Mouse (Mus musculus): ENCODE data around the gene Cacna1a. TPM values are rescaled to one million over a fixed set of nuclear protein-coding genes. Genes with fewer than 3 reads are reported as not detected.

Gene Cacna1a
- polyA plus RNA-seq, 1 experiment from 2014 or later, result 3.2 TPM

GRCm38 (mm10) chr8:84552457-84552856 lies 164.2 kb downstream of the Cacna1a start:
- DNase-seq (ENCODE audit: low spot score), result no peak
- H3K4me3 ChIP-seq (ENCODE audit: low read depth, low read length), result no peak overlapping the region
- H3K36me3 ChIP-seq (ENCODE audit: control insufficient read depth, insufficient read depth, low read length), result 0 out of 2 replicates have a peak, but pooled peaks cover 3% of the 10 kb centered on the region
- H3K4me2 ChIP-seq (ENCODE audit: low read length), result no peak overlapping the region
- no peak overlapping the region for H3K27ac ChIP-seq (ENCODE audit: low read depth, low read length)
- H3K4me1 ChIP-seq (ENCODE audit: control insufficient read depth, insufficient read depth, low read length), result peaks cover 3% of the 10 kb centered on the region; the same call in 1 of the 2 replicates
- WGBS, result 90% methylated on average over 4 of the region's 4 CpGs
- no peak overlapping the region for H3K9ac ChIP-seq (ENCODE audit: low read length)
- ATAC-seq, result no peak
- peaks cover 8% of the 10 kb centered on the region; the same call in 1 of the 2 replicates for H3K27me3 ChIP-seq (replicated peaks; ENCODE audit: control insufficient read depth, insufficient read depth, low read length)
- H3K9me3 ChIP-seq (replicated peaks; ENCODE audit: control insufficient read depth, low read length), result no peaks in the 10 kb centered on the region

DNA sequence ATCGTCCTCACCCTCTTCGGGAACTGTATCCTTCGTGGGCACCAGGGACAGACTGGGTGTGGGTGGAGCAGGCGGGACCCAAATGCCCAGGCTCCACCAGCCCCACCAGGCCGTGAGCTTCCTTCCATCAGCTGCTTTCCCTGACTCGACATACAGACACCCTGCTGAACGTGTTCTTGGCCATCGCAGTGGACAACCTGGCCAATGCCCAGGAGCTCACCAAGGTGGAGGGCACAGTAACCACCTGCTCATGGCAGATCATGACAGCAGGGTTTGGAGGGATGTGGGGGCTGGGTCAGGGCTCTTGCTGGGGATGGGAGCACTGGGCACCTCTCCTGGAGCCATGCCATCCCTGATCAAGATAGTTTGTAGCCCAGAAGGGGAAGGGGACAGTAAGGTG lies 164.9 kb downstream of the Cacna1a start:
- WGBS, result 92% methylated on average over 8 of the region's 8 CpGs
- peaks cover 14% of the 10 kb centered on the region for H3K27me3 ChIP-seq (replicated peaks; ENCODE audit: control insufficient read depth, insufficient read depth, low read length)
- H3K9ac ChIP-seq (ENCODE audit: low read length), result no peak overlapping the region
- no peak overlapping the region for H3K27ac ChIP-seq (ENCODE audit: low read depth, low read length)
- H3K4me2 ChIP-seq (ENCODE audit: low read length), result no peak overlapping the region
- no peak overlapping the region for H3K4me3 ChIP-seq (ENCODE audit: low read depth, low read length)
- ATAC-seq (no peak), DNase-seq (ENCODE audit: low spot score) (no peak)
- H3K4me1 ChIP-seq (ENCODE audit: control insufficient read depth, insufficient read depth, low read length), result peaks cover 3% of the 10 kb centered on the region; the same call in 1 of the 2 replicates
- no peaks in the 10 kb centered on the region for H3K9me3 ChIP-seq (replicated peaks; ENCODE audit: control insufficient read depth, low read length)
- H3K36me3 ChIP-seq (ENCODE audit: control insufficient read depth, insufficient read depth, low read length), result 0 out of 2 replicates have a peak, but pooled peaks cover 3% of the 10 kb centered on the region

- DNase-seq (ENCODE audit: low spot score) (no peak), ATAC-seq (no peak)
- Histone ChIP-seq H3K27ac (ENCODE audit: low read depth, low read length) (no peak overlapping the region), H3K4me2 (ENCODE audit: low read length) (no peak overlapping the region), H3K4me3 (ENCODE audit: low read depth, low read length) (no peak overlapping the region), H3K4me1 (ENCODE audit: control insufficient read depth, insufficient read depth, low read length) (peaks cover 3% of the 10 kb centered on the region), H3K27me3 (replicated peaks; ENCODE audit: control insufficient read depth, insufficient read depth, low read length) (peaks cover 20% of the 10 kb centered on the region), H3K9me3 (replicated peaks; ENCODE audit: control insufficient read depth, low read length) (no peaks in the 10 kb centered on the region), H3K9ac (ENCODE audit: low read length) (no peak overlapping the region), H3K36me3 (ENCODE audit: control insufficient read depth, insufficient read depth, low read length) (0 out of 2 replicates have a peak, but pooled peaks cover 3% of the 10 kb centered on the region)
- WGBS, result 89% methylated on average over 4 of the region's 4 CpGs
Measured at GRCm38 (mm10) chr8:84553617-84554016, 165.4 kb downstream of the Cacna1a start.

DNA sequence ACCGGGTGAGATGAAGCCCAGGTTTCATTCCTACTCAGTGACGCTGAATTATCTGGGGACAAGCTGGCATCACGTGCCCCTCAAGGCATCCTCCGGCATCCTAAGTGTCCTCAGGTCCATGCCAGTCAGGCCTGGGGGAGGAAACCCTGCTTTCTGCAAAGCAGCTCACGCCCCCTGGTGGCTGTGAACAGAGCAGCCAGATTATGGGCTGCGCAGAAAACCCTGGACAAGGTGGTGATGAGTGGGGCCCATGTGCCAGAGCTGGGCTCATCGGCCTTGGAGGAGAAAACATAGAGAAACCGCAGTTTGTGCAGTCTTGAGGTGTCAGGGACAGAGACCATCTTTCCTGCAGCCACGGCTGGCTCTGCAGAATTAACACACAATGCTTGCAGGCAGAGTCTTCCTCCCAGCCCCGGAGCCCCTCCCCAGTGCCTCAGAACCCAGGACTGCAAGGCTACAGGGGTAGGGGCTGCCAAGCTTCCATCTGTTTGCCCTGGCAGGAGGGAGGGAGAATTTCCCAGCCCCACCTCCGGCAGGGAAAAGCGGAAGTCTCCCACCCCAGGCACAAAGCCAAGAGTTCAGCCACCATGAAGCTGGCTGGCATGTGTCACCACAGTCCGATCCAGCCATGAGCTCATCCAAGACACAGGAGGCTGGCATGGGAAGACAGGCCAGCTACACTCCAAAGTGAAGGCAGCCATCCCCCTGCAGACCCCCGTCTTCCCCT lies 166.2 kb downstream of the Cacna1a start:
- H3K4me1 ChIP-seq (ENCODE audit: control insufficient read depth, insufficient read depth, low read length), result peaks cover 3% of the 10 kb centered on the region
- no peak overlapping the region for H3K4me3 ChIP-seq (ENCODE audit: low read depth, low read length)
- H3K9ac ChIP-seq (ENCODE audit: low read length), result peak overlapping the region; percentile 14; the same call in 1 of the 2 replicates
- H3K4me2 ChIP-seq (ENCODE audit: low read length), result peak overlapping the region; percentile 29
- DNase-seq (ENCODE audit: low spot score), result peak; percentile 91
- H3K27ac ChIP-seq (ENCODE audit: low read depth, low read length), result peak overlapping the region; percentile 59; the same call in 1 of the 2 replicates
- H3K36me3 ChIP-seq (ENCODE audit: control insufficient read depth, insufficient read depth, low read length), result 0 out of 2 replicates have a peak, but pooled peaks cover 3% of the 10 kb centered on the region
- 31% methylated on average over 14 of the region's 14 CpGs for WGBS
- ATAC-seq, result peak; percentile 93
- H3K9me3 ChIP-seq (replicated peaks; ENCODE audit: control insufficient read depth, low read length), result no peaks in the 10 kb centered on the region
- H3K27me3 ChIP-seq (replicated peaks; ENCODE audit: control insufficient read depth, insufficient read depth, low read length), result peaks cover 28% of the 10 kb centered on the region

- H3K4me1 ChIP-seq (ENCODE audit: control insufficient read depth, insufficient read depth, low read length), result peaks cover 3% of the 10 kb centered on the region
- no peak for ATAC-seq
- peak overlapping the region; percentile 59; the same call in 1 of the 2 replicates for H3K27ac ChIP-seq (ENCODE audit: low read depth, low read length)
- 58% methylated on average over 7 of the region's 7 CpGs for WGBS
- H3K9ac ChIP-seq (ENCODE audit: low read length), result no peak overlapping the region
- no peaks in the 10 kb centered on the region for H3K9me3 ChIP-seq (replicated peaks; ENCODE audit: control insufficient read depth, low read length)
- H3K4me2 ChIP-seq (ENCODE audit: low read length), result no peak overlapping the region
- H3K4me3 ChIP-seq (ENCODE audit: low read depth, low read length), result no peak overlapping the region
- 0 out of 2 replicates have a peak, but pooled peaks cover 3% of the 10 kb centered on the region for H3K36me3 ChIP-seq (ENCODE audit: control insufficient read depth, insufficient read depth, low read length)
- peaks cover 36% of the 10 kb centered on the region for H3K27me3 ChIP-seq (replicated peaks; ENCODE audit: control insufficient read depth, insufficient read depth, low read length)
- no peak for DNase-seq (ENCODE audit: low spot score)
Measured at GRCm38 (mm10) chr8:84555269-84555668, 167.0 kb downstream of the Cacna1a start.

DNA sequence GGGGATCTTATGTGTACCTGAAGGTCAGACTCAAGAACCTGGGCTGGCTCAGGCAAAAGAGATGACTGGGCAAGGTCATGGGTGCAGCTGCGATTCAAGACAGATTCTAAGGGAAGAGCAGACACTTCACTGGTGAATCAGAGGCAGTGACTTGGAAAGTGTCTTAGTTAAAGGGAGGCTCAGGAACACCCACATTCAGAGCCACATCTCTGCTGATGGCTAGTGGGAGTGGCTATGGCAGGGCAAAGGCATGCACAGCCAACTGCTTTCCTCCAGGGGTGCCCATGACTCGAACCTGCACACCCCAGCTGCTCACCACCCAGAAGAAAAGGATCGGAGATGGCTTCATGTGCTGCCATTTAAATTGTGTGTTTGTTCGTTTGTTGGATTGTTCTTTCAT lies 169.7 kb downstream of the Cacna1a start:
- DNase-seq (ENCODE audit: low spot score) (no peak), ATAC-seq (no peak)
- H3K36me3 ChIP-seq (ENCODE audit: control insufficient read depth, insufficient read depth, low read length), result no peaks in the 10 kb centered on the region
- peaks cover 3% of the 10 kb centered on the region for H3K4me1 ChIP-seq (ENCODE audit: control insufficient read depth, insufficient read depth, low read length)
- no peak overlapping the region for H3K27ac ChIP-seq (ENCODE audit: low read depth, low read length)
- H3K9me3 ChIP-seq (replicated peaks; ENCODE audit: control insufficient read depth, low read length), result no peaks in the 10 kb centered on the region
- no peak overlapping the region for H3K4me2 ChIP-seq (ENCODE audit: low read length)
- no peak overlapping the region for H3K4me3 ChIP-seq (ENCODE audit: low read depth, low read length)
- 69% methylated on average over 4 of the region's 4 CpGs for WGBS
- no peak overlapping the region for H3K9ac ChIP-seq (ENCODE audit: low read length)
- H3K27me3 ChIP-seq (replicated peaks; ENCODE audit: control insufficient read depth, insufficient read depth, low read length), result peaks cover 37% of the 10 kb centered on the region

DNA sequence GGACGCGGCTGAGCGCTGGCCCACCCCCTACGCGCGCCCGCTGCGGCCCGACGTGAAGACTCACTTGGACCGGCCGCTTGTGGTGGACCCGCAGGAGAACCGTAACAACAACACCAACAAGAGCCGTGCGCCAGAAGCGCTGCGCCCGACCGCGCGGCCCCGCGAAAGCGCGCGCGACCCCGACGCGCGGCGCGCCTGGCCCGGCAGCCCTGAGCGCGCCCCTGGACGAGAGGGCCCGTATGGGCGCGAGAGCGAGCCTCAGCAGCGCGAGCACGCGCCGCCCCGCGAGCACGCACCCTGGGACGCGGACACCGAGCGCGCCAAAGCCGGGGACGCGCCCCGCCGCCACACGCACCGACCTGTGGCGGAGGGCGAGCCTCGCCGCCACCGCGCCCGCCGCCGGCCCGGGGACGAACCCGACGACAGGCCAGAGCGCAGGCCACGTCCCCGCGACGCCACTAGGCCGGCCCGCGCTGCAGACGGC lies 170.9 kb downstream of the Cacna1a start:
- ATAC-seq (no peak), DNase-seq (ENCODE audit: low spot score) (peak; percentile 49)
- peak overlapping the region; percentile 45; the same call in 1 of the 2 replicates for H3K9ac ChIP-seq (ENCODE audit: low read length)
- peaks cover 3% of the 10 kb centered on the region for H3K4me1 ChIP-seq (ENCODE audit: control insufficient read depth, insufficient read depth, low read length)
- H3K9me3 ChIP-seq (replicated peaks; ENCODE audit: control insufficient read depth, low read length), result no peaks in the 10 kb centered on the region
- under 1% methylated on average over 67 of the region's 84 CpGs for WGBS
- H3K4me2 ChIP-seq (ENCODE audit: low read length), result peak overlapping the region; percentile 55
- peaks cover 37% of the 10 kb centered on the region for H3K27me3 ChIP-seq (replicated peaks; ENCODE audit: control insufficient read depth, insufficient read depth, low read length)
- H3K27ac ChIP-seq (ENCODE audit: low read depth, low read length), result no peak overlapping the region
- peak overlapping the region; percentile 40 for H3K4me3 ChIP-seq (ENCODE audit: low read depth, low read length)
- no peaks in the 10 kb centered on the region for H3K36me3 ChIP-seq (ENCODE audit: control insufficient read depth, insufficient read depth, low read length)

DNA sequence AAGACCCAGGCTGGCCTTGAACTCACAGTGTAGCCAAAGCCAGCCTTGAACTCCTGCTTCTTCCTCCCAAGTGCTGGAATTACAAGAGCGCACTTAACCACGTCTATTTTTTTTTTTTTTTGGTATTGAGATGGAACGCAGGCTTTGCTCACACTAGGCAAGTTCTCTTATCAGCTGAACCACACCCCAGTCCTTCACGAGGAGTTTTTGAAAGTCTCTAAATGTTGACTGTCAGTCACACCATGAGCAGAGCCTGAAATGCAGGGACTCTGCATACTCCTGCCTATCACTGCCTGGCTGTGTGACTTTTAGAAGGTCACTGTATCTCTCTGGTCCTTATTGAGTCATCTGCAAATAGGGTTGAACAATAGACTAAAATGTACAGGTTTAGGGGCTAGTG lies 173.5 kb downstream of the Cacna1a start:
- no peak for ATAC-seq

GRCm38 (mm10) chr8:84564042-84564441 lies 175.8 kb downstream of the Cacna1a start:
- Histone ChIP-seq H3K4me3 (ENCODE audit: low read depth, low read length) (no peak overlapping the region), H3K9me3 (replicated peaks; ENCODE audit: control insufficient read depth, low read length) (no peaks in the 10 kb centered on the region), H3K9ac (ENCODE audit: low read length) (no peak overlapping the region), H3K27me3 (replicated peaks; ENCODE audit: control insufficient read depth, insufficient read depth, low read length) (peaks cover 13% of the 10 kb centered on the region), H3K4me1 (ENCODE audit: control insufficient read depth, insufficient read depth, low read length) (no peaks in the 10 kb centered on the region; the same call in 1 of the 2 replicates), H3K4me2 (ENCODE audit: low read length) (no peak overlapping the region), H3K27ac (ENCODE audit: low read depth, low read length) (no peak overlapping the region), H3K36me3 (ENCODE audit: control insufficient read depth, insufficient read depth, low read length) (peaks cover 5% of the 10 kb centered on the region; the same call in 1 of the 2 replicates)
- 87% methylated on average over 1 of the region's 1 CpGs for WGBS
- DNase-seq (ENCODE audit: low spot score) (peak; percentile 58), ATAC-seq (0 out of 2 replicates have a peak, but pooled peaks have one; percentile 40)

More for the DNA sequence above, 173.5 kb downstream of the Cacna1a start:
- Histone ChIP-seq H3K36me3 (ENCODE audit: control insufficient read depth, insufficient read depth, low read length) (peaks cover under 1% of the 10 kb centered on the region; the same call in 1 of the 2 replicates), H3K9ac (ENCODE audit: low read length) (no peak overlapping the region), H3K4me1 (ENCODE audit: control insufficient read depth, insufficient read depth, low read length) (no peaks in the 10 kb centered on the region; the same call in 1 of the 2 replicates), H3K9me3 (replicated peaks; ENCODE audit: control insufficient read depth, low read length) (no peaks in the 10 kb centered on the region), H3K4me2 (ENCODE audit: low read length) (no peak overlapping the region), H3K4me3 (ENCODE audit: low read depth, low read length) (no peak overlapping the region), H3K27me3 (replicated peaks; ENCODE audit: control insufficient read depth, insufficient read depth, low read length) (peaks cover 36% of the 10 kb centered on the region), H3K27ac (ENCODE audit: low read depth, low read length) (no peak overlapping the region)
- DNase-seq (ENCODE audit: low spot score), result no peak
- WGBS, result 90% methylated on average over 4 of the region's 4 CpGs
